Mouse (Mus musculus) G1E (cell line): ENCODE data around the gene Ikzf3.

Experiments
- CTCF ChIP-seq: IDR thresholded peaks from 2 replicates; pipeline ENCODE4 v1.5.1; 2012; ENCODE audit warnings: low read depth, low read length, inconsistent platforms, mixed read lengths
- GATA2 ChIP-seq: IDR thresholded peaks from 2 replicates; pipeline ENCODE4 v1.6.1; 2012; ENCODE audit warnings: low read depth, low read length, inconsistent platforms, borderline replicate concordance

GRCm38 (mm10) chr11:98587684-98588546, 42.1 kb upstream of the Ikzf3 start:
- TF ChIP-seq GATA2 (no peak), CTCF (no peak)
